In genomic region chr2:159168553-159169064, GRCm38 (mm10) we compare ENCODE assay signal across 15 mouse cellular contexts.
A peak's percentile ranks its signal among the peaks of the same experiment; 100 is the strongest.
DNase-seq lines count a peak whose midpoint lies in the region; ATAC-seq and TF ChIP-seq lines count a peak whose summit lies in the region.
"Had no signal": no experiment of that assay in that cellular context is flagged by ENCODE, and none has a peak within 500 bp of the region (broad histone marks: within the 10 kb centered on the region; RNA-seq: fewer than 3 reads in every experiment).

No protein-coding gene starts in this region.

- H3K4me3 ChIP-seq in kidney, embryonic 15.5 days (replicated peaks) = no peak overlapping the region
- H3K4me3 ChIP-seq in kidney, embryonic 14.5 days (ENCODE audit: low read length) = no peak overlapping the region
- no peak overlapping the region for H3K4me3 ChIP-seq in heart, embryonic 16.5 days (ENCODE audit: low read length)
- H3K4me3 ChIP-seq in lung, postnatal 0 days (ENCODE audit: low read depth, low read length) = no peak overlapping the region
- H3K4me3 ChIP-seq in midbrain, embryonic 13.5 days (replicated peaks) = no peak overlapping the region
- H3K4me3 ChIP-seq: embryonic facial prominence, embryonic 10.5 days; hindbrain, embryonic 10.5 days; midbrain, embryonic 12.5 days had no signal

- no peak overlapping the region for H3K27ac ChIP-seq in kidney, embryonic 15.5 days
- no peak overlapping the region for H3K27ac ChIP-seq in kidney, embryonic 14.5 days (ENCODE audit: low read depth, low read length)
- H3K27ac ChIP-seq in heart, embryonic 16.5 days (ENCODE audit: low read length) = no peak overlapping the region
- H3K27ac ChIP-seq in lung, postnatal 0 days (ENCODE audit: low read length) = no peak overlapping the region
- H3K27ac ChIP-seq in midbrain, embryonic 13.5 days = no peak overlapping the region
- H3K27ac ChIP-seq: embryonic facial prominence, embryonic 10.5 days; hindbrain, embryonic 10.5 days; liver, embryonic 14.5 days; midbrain, embryonic 12.5 days had no signal

- peak; percentile 77 for TF ChIP-seq EP300 in lung, postnatal 0 days (IDR thresholded peaks at IDR 0.05)

- ATAC-seq in kidney, embryonic 15.5 days (replicated peaks; ENCODE audit: low FRiP score) = peak; percentile 25; the same call in 1 of the 2 replicates
- no peak for ATAC-seq in kidney, embryonic 14.5 days (ENCODE audit: low FRiP score, low TSS enrichment)
- peak; percentile 75 for ATAC-seq in heart, embryonic 16.5 days (replicated peaks; ENCODE audit: extremely low read depth, insufficient read depth, low FRiP score)
- ATAC-seq in lung, postnatal 0 days = peak; percentile 95
- ATAC-seq in midbrain, embryonic 13.5 days = no peak
- ATAC-seq: activated CD4-positive, CD25-positive, alpha-beta regulatory T cell, adult 4 months; intestine, embryonic 16.5 days had no signal

- no peaks in the 10 kb centered on the region for H3K36me3 ChIP-seq in kidney, embryonic 15.5 days
- H3K36me3 ChIP-seq in kidney, embryonic 14.5 days (ENCODE audit: control insufficient read depth, insufficient read depth, low read length) = no peaks in the 10 kb centered on the region
- H3K36me3 ChIP-seq in heart, embryonic 16.5 days (ENCODE audit: control insufficient read depth, insufficient read depth) = no peaks in the 10 kb centered on the region
- no peaks in the 10 kb centered on the region for H3K36me3 ChIP-seq in lung, postnatal 0 days (ENCODE audit: insufficient read depth, low read length)
- H3K36me3 ChIP-seq in midbrain, embryonic 13.5 days = no peaks in the 10 kb centered on the region
- H3K36me3 ChIP-seq: embryonic facial prominence, embryonic 10.5 days; hindbrain, embryonic 10.5 days; midbrain, embryonic 12.5 days had no signal

- H3K9ac ChIP-seq in kidney, embryonic 15.5 days = no peak overlapping the region
- no peak overlapping the region for H3K9ac ChIP-seq in kidney, embryonic 14.5 days (ENCODE audit: low read depth, low read length)
- no peak overlapping the region for H3K9ac ChIP-seq in heart, embryonic 16.5 days (ENCODE audit: low read length)
- no peak overlapping the region for H3K9ac ChIP-seq in lung, postnatal 0 days (replicated peaks; ENCODE audit: low read depth)
- H3K9ac ChIP-seq in midbrain, embryonic 13.5 days (replicated peaks) = no peak overlapping the region
- H3K9ac ChIP-seq: liver, embryonic 14.5 days; midbrain, embryonic 12.5 days had no signal

- no peak overlapping the region for H3K4me2 ChIP-seq in kidney, embryonic 15.5 days
- no peak overlapping the region for H3K4me2 ChIP-seq in kidney, embryonic 14.5 days (replicated peaks; ENCODE audit: low read depth, low read length)
- H3K4me2 ChIP-seq in heart, embryonic 16.5 days (ENCODE audit: low read depth, low read length) = no peak overlapping the region
- H3K4me2 ChIP-seq in lung, postnatal 0 days (replicated peaks; ENCODE audit: low read depth, low read length) = no peak overlapping the region
- H3K4me2 ChIP-seq in midbrain, embryonic 13.5 days (replicated peaks) = no peak overlapping the region
- H3K4me2 ChIP-seq: midbrain, embryonic 12.5 days had no signal

- H3K27me3 ChIP-seq in kidney, embryonic 15.5 days = no peaks in the 10 kb centered on the region
- no peaks in the 10 kb centered on the region for H3K27me3 ChIP-seq in kidney, embryonic 14.5 days (ENCODE audit: control insufficient read depth, insufficient read depth, low read length)
- H3K27me3 ChIP-seq in heart, embryonic 16.5 days (ENCODE audit: control insufficient read depth, insufficient read depth, low read length) = no peaks in the 10 kb centered on the region
- no peaks in the 10 kb centered on the region for H3K27me3 ChIP-seq in lung, postnatal 0 days (replicated peaks; ENCODE audit: insufficient read depth, low read length)
- H3K27me3 ChIP-seq in midbrain, embryonic 13.5 days = no peaks in the 10 kb centered on the region
- H3K27me3 ChIP-seq: midbrain, embryonic 12.5 days had no signal

- H3K4me1 ChIP-seq in kidney, embryonic 15.5 days = no peaks in the 10 kb centered on the region
- H3K4me1 ChIP-seq in kidney, embryonic 14.5 days (ENCODE audit: control insufficient read depth, insufficient read depth, low read length) = no peaks in the 10 kb centered on the region
- H3K4me1 ChIP-seq in heart, embryonic 16.5 days (ENCODE audit: control insufficient read depth, insufficient read depth, low read length) = no peaks in the 10 kb centered on the region
- no peaks in the 10 kb centered on the region for H3K4me1 ChIP-seq in lung, postnatal 0 days (ENCODE audit: insufficient read depth, low read depth, low read length)
- no peaks in the 10 kb centered on the region for H3K4me1 ChIP-seq in midbrain, embryonic 13.5 days (replicated peaks)
- H3K4me1 ChIP-seq: embryonic facial prominence, embryonic 10.5 days; hindbrain, embryonic 10.5 days; midbrain, embryonic 12.5 days had no signal

- TF ChIP-seq CTCF in lung, postnatal 0 days (IDR thresholded peaks at IDR 0.05) = no peak; the same call in 1 of the 2 replicates

- DNase-seq in heart, adult 18-20 months = peak; percentile 20 to 47
- DNase-seq in lung, postnatal 0 days (ENCODE audit: low spot score) = peak; percentile 67
- no peak for DNase-seq in right cerebral cortex, postnatal 4 days
- no peak for DNase-seq in thymus, postnatal 0 days (ENCODE audit: low spot score)
- DNase-seq: cerebellum, adult 9-11 months had no signal

- 63% methylated on average over 7 of the region's 7 CpGs for WGBS in kidney, embryonic 15.5 days
- WGBS in kidney, embryonic 14.5 days = 71% methylated on average over 7 of the region's 7 CpGs
- WGBS in heart, embryonic 16.5 days = 44% methylated on average over 7 of the region's 7 CpGs
- WGBS in lung, postnatal 0 days = 51% methylated on average over 7 of the region's 7 CpGs
- WGBS in midbrain, embryonic 13.5 days = 63% methylated on average over 7 of the region's 7 CpGs

- H3K9me3 ChIP-seq in kidney, embryonic 15.5 days (replicated peaks) = no peaks in the 10 kb centered on the region
- H3K9me3 ChIP-seq in kidney, embryonic 14.5 days (ENCODE audit: control insufficient read depth, low read length) = no peaks in the 10 kb centered on the region
- H3K9me3 ChIP-seq in heart, embryonic 16.5 days (replicated peaks; ENCODE audit: control insufficient read depth, low read length) = no peaks in the 10 kb centered on the region
- no peaks in the 10 kb centered on the region for H3K9me3 ChIP-seq in lung, postnatal 0 days (ENCODE audit: low read length)
- H3K9me3 ChIP-seq in midbrain, embryonic 13.5 days = no peaks in the 10 kb centered on the region
- H3K9me3 ChIP-seq: embryonic facial prominence, embryonic 10.5 days; hindbrain, embryonic 10.5 days; midbrain, embryonic 12.5 days had no signal

Comparison
In these comparisons a context has a peak if more than half of its experiments do, and no peak if none do; other contexts are left out.
1. ATAC-seq: peak in kidney, embryonic 15.5 days (single experiment), heart, embryonic 16.5 days (single experiment) and lung, postnatal 0 days (single experiment); none in kidney, embryonic 14.5 days (single experiment) and midbrain, embryonic 13.5 days (single experiment).
2. DNase-seq: peak in heart, adult 18-20 months (2 of 2) and lung, postnatal 0 days (single experiment); none in right cerebral cortex, postnatal 4 days (single experiment) and thymus, postnatal 0 days (single experiment).